Mouse (Mus musculus) neural tube, embryonic 15.5 days (tissue): ENCODE data around the gene Grb2. TPM values are rescaled to one million over a fixed set of nuclear protein-coding genes. Genes with fewer than 3 reads are reported as not detected.
"Not testable (repeated sequence)": the region's sequence is repeated elsewhere in the genome, so short reads cannot be mapped to it uniquely, and the experiment has no call there.

Experiments used
- ATAC-seq: fragments of 200-750 bp; cut with Nextera tagmentation; 2 replicates; pipeline ENCODE4 v1.8.0; 2017; ENCODE audit warnings: mild to moderate bottlenecking, moderate TSS enrichment, moderate library complexity; ENCODE audit not compliant: low FRiP score
- H3K27ac ChIP-seq: fragments of 300-500 bp; sonication (generic); replicated peaks from 2 replicates; pipeline ENCODE4 v1.5.1; 2015; ENCODE audit warnings: mild to moderate bottlenecking, inconsistent platforms
- H3K27me3 ChIP-seq: fragments of 300-500 bp; sonication (generic); replicated peaks from 2 replicates; pipeline ENCODE4 v1.6.1; 2015; ENCODE audit warnings: inconsistent platforms
- H3K36me3 ChIP-seq: fragments of 300-500 bp; sonication (generic); 2 replicates; pipeline ENCODE4 v1.6.1; 2015; ENCODE audit warnings: inconsistent platforms
- H3K4me1 ChIP-seq: fragments of 300-500 bp; sonication (generic); 2 replicates; pipeline ENCODE4 v1.6.1; 2015; ENCODE audit warnings: inconsistent platforms
- H3K4me2 ChIP-seq: fragments of 300-500 bp; sonication (generic); 2 replicates; pipeline ENCODE4 v1.6.1; 2015; ENCODE audit warnings: inconsistent platforms, mild to moderate bottlenecking, moderate library complexity
- H3K4me3 ChIP-seq: fragments of 300-500 bp; sonication (generic); replicated peaks from 2 replicates; pipeline ENCODE4 v1.5.1; 2015; ENCODE audit warnings: mild to moderate bottlenecking, inconsistent platforms
- H3K9ac ChIP-seq: fragments of 300-500 bp; sonication (generic); replicated peaks from 2 replicates; pipeline ENCODE4 v1.6.1; 2015; ENCODE audit warnings: mild to moderate bottlenecking, inconsistent platforms
- H3K9me3 ChIP-seq: fragments of 300-500 bp; sonication (generic); replicated peaks from 2 replicates; pipeline ENCODE4 v1.6.1; 2016; ENCODE audit warnings: inconsistent platforms
- WGBS: fragments of 180-500 bp; shearing (Covaris S2); methylation state at CpG from one replicate; pipeline ENCODE4 v1.1.7; 2015; ENCODE audit warnings: mixed read lengths; 5-methylcytosine and 5-hydroxymethylcytosine counted together
- polyA plus RNA-seq: library from polyadenylated mRNA; unstranded; fragments of >200 nt; fragmentation: Nextera tagmentation; extraction: Ambion mirVana; gene quantifications from 2 replicates; pipeline ENCODE4 v1.2.1, GENCODE M21; 2015

The Grb2 gene
- polyA plus RNA-seq, 1 experiment from 2014 or later = 192 TPM

DNA sequence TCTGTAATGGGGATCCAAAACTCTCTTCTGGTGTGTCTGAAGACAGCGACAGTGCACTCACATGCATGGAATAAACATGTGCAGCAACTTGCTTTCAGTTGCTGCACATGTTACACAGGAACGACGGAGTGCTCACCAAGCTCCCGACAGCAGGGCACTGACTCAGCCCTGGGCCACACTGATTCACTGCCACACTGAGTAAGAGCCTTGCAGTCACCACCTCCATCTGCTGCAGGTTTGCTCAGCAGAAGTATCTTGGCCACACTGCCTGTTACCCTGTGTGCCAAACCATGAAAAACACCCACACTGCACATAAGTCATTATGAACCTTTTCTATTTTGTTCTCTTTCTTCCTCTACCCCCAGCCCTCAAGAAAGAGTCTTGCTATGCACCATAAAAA is 48.0 kb downstream of the Grb2 start:
- no peak overlapping the region for H3K27ac ChIP-seq
- H3K4me2 ChIP-seq = no peak overlapping the region
- 0 out of 2 replicates have a peak, but pooled peaks cover 5% of the 10 kb centered on the region for H3K4me1 ChIP-seq
- 98% methylated on average over 4 of the region's 4 CpGs for WGBS
- no peak overlapping the region for H3K4me3 ChIP-seq
- no peaks in the 10 kb centered on the region for H3K9me3 ChIP-seq
- H3K27me3 ChIP-seq = no peaks in the 10 kb centered on the region
- H3K9ac ChIP-seq = no peak overlapping the region
- ATAC-seq = no peak
- 0 out of 2 replicates have a peak, but pooled peaks cover 3% of the 10 kb centered on the region for H3K36me3 ChIP-seq

DNA sequence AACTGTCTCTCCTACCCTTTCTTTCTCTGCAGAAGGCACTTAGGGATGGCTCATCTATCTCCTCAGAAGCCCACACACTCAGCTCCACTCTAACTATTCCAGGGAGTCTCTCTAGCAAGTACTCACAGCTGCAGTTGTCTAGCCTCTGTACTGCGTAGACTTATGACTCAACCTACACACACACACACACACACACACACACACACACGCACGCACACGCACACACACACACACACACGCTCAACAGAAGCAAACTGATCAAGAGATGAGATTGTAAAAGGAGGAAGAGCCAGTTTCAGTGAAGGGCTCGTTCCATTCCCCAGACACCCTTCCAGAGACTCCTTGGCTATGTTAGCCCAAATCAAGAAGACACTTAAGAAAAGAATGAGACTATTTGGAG is 49.9 kb downstream of the Grb2 start:
- Histone ChIP-seq H3K4me3 (no peak overlapping the region), H3K36me3 (peaks cover 11% of the 10 kb centered on the region), H3K4me1 (0 out of 2 replicates have a peak, but pooled peaks cover 2% of the 10 kb centered on the region), H3K27ac (no peak overlapping the region), H3K9ac (no peak overlapping the region), H3K9me3 (no peaks in the 10 kb centered on the region), H3K4me2 (no peak overlapping the region), H3K27me3 (no peaks in the 10 kb centered on the region)
- 94% methylated on average over 6 of the region's 6 CpGs for WGBS
- no peak for ATAC-seq

DNA sequence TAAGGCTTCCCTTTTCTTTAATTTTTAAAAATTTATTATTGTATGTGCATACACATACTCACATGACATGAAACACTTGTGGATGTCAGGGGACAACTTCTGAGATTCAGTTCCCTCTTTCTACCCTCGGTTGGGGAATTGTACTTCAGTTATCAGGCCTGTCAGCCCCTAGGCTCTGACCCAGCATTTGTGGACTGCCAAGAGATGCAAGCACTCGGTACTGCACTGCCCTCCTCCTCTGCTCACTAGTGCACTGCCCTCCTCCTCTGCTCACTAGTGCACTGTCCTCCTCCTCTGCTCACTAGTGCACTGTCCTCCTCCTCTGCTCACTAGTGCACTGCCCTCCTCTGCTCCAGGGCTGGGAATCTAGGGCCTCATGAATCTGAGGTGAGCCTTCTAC is 54.3 kb downstream of the Grb2 start:
- H3K27ac ChIP-seq = no peak overlapping the region

DNA sequence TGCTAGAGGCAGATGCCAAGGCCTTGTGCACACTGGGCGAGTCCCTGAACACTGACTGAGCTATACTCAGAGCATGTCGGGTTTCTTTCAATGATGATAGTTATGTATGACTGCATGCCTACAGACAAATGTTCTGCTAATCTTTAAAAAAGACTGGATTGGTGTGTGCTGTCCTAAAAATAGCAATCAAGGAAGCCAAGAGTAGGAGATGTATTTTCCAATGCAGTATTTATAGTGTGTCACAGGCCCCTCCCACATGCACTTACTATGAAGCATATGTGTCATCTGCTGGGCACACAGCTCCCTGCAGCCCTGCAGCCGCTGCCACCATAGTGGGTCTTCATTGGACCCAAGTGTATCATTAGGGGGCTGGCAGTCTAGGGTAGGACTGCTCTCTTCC is 55.2 kb downstream of the Grb2 start:
- no peak overlapping the region for H3K4me2 ChIP-seq
- 85% methylated on average over 3 of the region's 3 CpGs for WGBS
- peaks cover 27% of the 10 kb centered on the region for H3K36me3 ChIP-seq
- ATAC-seq = no peak
- no peak overlapping the region for H3K27ac ChIP-seq
- H3K9ac ChIP-seq = no peak overlapping the region
- no peak overlapping the region for H3K4me3 ChIP-seq
- no peaks in the 10 kb centered on the region for H3K9me3 ChIP-seq
- 0 out of 2 replicates have a peak, but pooled peaks cover 6% of the 10 kb centered on the region for H3K4me1 ChIP-seq
- no peaks in the 10 kb centered on the region for H3K27me3 ChIP-seq

More for the DNA sequence above, 54.3 kb downstream of the Grb2 start:
- no peaks in the 10 kb centered on the region for H3K9me3 ChIP-seq
- no peak overlapping the region for H3K9ac ChIP-seq
- no peak overlapping the region for H3K4me3 ChIP-seq
- H3K4me2 ChIP-seq = no peak overlapping the region
- H3K36me3 ChIP-seq = peaks cover 17% of the 10 kb centered on the region
- H3K27me3 ChIP-seq = no peaks in the 10 kb centered on the region
- 0 out of 2 replicates have a peak, but pooled peaks cover 6% of the 10 kb centered on the region for H3K4me1 ChIP-seq
- WGBS = 85% methylated on average over 2 of the region's 2 CpGs
- no peak for ATAC-seq

DNA sequence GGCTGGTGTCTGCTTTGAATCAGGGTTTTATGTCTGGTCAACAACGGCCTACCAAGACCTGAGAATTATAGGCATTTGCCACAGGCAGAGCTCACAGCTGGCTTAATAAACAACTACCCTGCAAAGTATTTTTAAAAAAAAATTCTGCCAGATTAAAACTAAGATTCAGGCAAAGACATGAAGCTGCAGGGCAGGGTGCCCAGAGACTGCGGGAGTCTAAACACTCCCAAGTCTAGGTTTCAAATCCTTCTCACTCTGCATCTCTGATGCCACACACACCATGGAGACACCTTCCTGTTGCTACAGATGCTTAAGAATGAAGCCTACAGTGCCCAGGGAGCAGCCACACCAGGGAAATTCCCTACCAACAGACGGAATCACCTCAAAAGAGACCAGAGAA is 56.7 kb downstream of the Grb2 start:
- H3K36me3 ChIP-seq = peaks cover 33% of the 10 kb centered on the region
- no peak for ATAC-seq
- no peak overlapping the region for H3K27ac ChIP-seq
- 92% methylated on average over 3 of the region's 3 CpGs for WGBS
- no peak overlapping the region for H3K4me3 ChIP-seq
- no peak overlapping the region for H3K4me2 ChIP-seq
- H3K4me1 ChIP-seq = 0 out of 2 replicates have a peak, but pooled peaks cover 6% of the 10 kb centered on the region
- H3K9me3 ChIP-seq = no peaks in the 10 kb centered on the region
- no peak overlapping the region for H3K9ac ChIP-seq
- no peaks in the 10 kb centered on the region for H3K27me3 ChIP-seq

DNA sequence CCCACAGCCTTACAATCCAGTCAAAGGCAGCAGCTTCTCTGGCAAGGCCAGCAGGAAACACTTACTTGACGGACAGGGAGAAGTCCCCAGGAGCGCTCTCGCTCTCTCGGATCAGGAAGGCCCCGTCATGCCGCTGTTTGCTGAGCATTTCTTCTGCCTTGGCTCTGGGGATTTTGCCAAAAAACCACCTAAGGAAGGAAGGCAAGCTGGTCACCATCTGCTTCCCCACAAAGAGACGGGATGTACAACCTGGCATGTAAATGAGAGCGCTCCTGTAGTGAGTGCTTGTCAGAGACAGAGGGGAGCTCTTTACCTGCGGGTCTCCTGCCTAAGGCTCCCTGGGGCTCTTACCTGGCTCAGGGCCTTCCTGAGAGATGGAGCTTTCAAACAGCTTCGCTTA is 58.7 kb downstream of the Grb2 start:
- WGBS = 63% methylated on average over 10 of the region's 10 CpGs
- 0 out of 2 replicates have a peak, but pooled peaks cover 4% of the 10 kb centered on the region for H3K4me1 ChIP-seq

DNA sequence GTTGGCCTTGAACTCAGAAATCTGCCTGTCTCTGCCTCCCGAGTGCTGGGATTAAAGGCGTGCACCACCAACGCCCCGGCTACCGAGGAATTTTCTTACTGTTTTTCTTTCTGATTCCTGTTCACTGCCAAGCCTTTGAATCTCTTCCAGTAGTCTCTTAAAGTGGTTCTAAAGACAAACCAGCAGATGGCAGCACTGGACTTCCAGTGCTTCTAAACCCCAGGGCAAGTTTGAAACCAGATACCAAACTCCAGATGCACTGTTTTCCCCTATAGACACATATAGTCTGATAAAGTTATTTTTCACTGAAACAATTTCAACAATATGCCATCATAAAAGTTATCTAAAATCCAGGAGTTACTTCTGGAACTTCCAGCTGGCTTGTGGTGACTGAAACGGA is 60.9 kb downstream of the Grb2 start:
- H3K9ac ChIP-seq = no peak overlapping the region
- 65% methylated on average over 6 of the region's 6 CpGs for WGBS
- no peak for ATAC-seq
- peaks cover 49% of the 10 kb centered on the region for H3K36me3 ChIP-seq
- H3K4me1 ChIP-seq = 0 out of 2 replicates have a peak, but pooled peaks cover 4% of the 10 kb centered on the region
- H3K27ac ChIP-seq = no peak overlapping the region
- no peak overlapping the region for H3K4me3 ChIP-seq
- H3K4me2 ChIP-seq = no peak overlapping the region
- no peaks in the 10 kb centered on the region for H3K27me3 ChIP-seq
- H3K9me3 ChIP-seq = no peaks in the 10 kb centered on the region

More for the DNA sequence above, 58.7 kb downstream of the Grb2 start:
- Histone ChIP-seq H3K9ac (no peak overlapping the region), H3K4me2 (no peak overlapping the region), H3K27me3 (no peaks in the 10 kb centered on the region), H3K9me3 (no peaks in the 10 kb centered on the region), H3K4me3 (no peak overlapping the region), H3K27ac (peak overlapping the region; percentile 43; the same call in 1 of the 2 replicates), H3K36me3 (peaks cover 46% of the 10 kb centered on the region)
- ATAC-seq = no peak

DNA sequence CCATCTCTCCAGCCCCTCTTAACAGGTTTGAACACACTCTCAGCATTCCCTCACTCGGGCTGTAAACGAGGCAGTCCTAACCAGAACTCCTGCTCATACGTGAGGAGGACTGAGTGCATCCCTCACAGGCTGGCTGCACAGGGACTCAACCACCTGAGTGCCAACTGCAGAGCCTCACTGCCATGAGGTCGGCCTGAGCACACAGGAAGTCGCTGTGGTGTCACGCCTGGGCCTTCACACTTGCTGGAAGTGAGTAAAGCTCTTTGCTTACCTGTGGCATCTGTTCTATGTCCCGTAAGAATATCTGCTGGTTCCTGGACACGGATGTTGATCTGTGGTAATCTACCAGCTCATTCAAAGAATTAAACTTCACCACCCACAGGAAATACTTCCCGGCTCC is 62.0 kb downstream of the Grb2 start:
- 0 out of 2 replicates have a peak, but pooled peaks cover 4% of the 10 kb centered on the region for H3K4me1 ChIP-seq
- no peak for ATAC-seq
- no peak overlapping the region for H3K4me3 ChIP-seq
- WGBS = 94% methylated on average over 9 of the region's 9 CpGs
- no peaks in the 10 kb centered on the region for H3K9me3 ChIP-seq
- H3K36me3 ChIP-seq = peaks cover 49% of the 10 kb centered on the region
- H3K27ac ChIP-seq = no peak overlapping the region
- no peak overlapping the region for H3K4me2 ChIP-seq
- no peak overlapping the region for H3K9ac ChIP-seq
- H3K27me3 ChIP-seq = no peaks in the 10 kb centered on the region

DNA sequence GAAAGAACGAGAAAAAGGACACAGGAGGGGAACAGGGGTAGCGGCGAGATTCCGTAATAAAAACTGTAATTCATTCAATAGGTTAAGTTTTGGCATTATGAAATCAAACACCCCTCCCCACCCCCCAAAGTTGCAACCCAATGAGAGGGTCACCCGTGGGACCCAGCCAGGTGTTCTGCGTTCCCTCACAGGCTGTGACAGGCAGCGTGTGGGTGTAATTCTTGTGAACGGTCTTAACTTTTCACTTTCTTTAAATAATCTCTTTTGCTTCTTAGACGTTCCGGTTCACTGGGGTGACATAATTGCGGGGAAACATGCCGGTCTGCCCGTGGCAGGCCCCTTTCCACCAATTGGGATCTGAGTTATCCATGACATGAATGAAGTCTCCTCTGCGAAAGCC is 62.9 kb downstream of the Grb2 start:
- H3K27ac ChIP-seq = not testable (repeated sequence)
- H3K36me3 ChIP-seq = peaks cover 49% of the 10 kb centered on the region

DNA sequence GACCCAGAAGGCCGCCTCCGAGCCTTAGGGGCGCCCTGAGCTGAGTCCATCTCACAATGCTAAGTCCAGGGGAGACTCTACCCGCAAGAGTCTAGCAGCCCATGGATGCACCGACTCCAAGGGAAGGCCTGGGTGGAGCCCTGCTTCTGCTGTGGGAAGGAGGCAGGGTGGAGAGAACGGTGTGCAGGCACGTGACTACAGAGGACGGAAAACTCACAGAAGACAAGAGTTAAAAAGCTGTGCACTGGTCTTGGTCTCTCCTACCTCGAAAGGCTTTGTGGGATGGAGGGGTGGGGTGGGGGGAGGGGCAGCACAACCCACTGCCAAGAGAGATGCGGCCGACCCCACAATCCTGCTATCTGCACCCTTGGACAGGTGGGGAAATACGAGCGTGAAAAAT is 64.1 kb downstream of the Grb2 start:
- no peak overlapping the region for H3K4me3 ChIP-seq
- no peaks in the 10 kb centered on the region for H3K4me1 ChIP-seq
- H3K27me3 ChIP-seq = no peaks in the 10 kb centered on the region
- no peak for ATAC-seq
- H3K4me2 ChIP-seq = no peak overlapping the region
- no peaks in the 10 kb centered on the region for H3K9me3 ChIP-seq
- H3K36me3 ChIP-seq = peaks cover 46% of the 10 kb centered on the region
- H3K27ac ChIP-seq = no peak overlapping the region
- H3K9ac ChIP-seq = no peak overlapping the region
- 94% methylated on average over 13 of the region's 13 CpGs for WGBS

More for the DNA sequence above, 62.9 kb downstream of the Grb2 start:
- not testable (repeated sequence) for H3K9me3 ChIP-seq, H3K4me3 ChIP-seq, H3K9ac ChIP-seq, H3K27me3 ChIP-seq, ATAC-seq, H3K4me2 ChIP-seq, H3K4me1 ChIP-seq
- WGBS = 91% methylated on average over 14 of the region's 14 CpGs

DNA sequence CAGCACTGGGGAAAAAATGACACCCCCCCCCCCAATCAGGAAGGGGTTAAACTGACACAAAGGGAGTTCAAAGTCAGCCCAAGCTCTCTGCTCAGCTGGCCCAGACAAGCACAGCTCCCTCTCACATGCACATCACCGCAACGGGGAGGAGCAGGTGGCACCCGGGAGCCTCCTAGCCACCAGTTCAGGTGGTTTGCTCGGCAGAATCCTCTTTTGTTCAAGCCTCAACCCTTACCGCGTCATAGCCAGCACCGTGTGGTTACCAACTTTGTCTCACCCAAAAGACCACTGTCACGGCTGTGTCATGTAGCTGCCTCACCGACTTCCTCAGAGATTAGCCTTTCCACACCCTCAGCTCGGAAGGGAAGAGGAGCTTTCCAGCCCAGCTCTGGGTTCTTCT is 65.1 kb downstream of the Grb2 start:
- no peak overlapping the region for H3K4me2 ChIP-seq
- no peak overlapping the region for H3K4me3 ChIP-seq
- no peak for ATAC-seq
- no peak overlapping the region for H3K9ac ChIP-seq
- 79% methylated on average over 10 of the region's 10 CpGs for WGBS
- H3K4me1 ChIP-seq = no peaks in the 10 kb centered on the region
- H3K9me3 ChIP-seq = no peaks in the 10 kb centered on the region
- H3K36me3 ChIP-seq = peaks cover 35% of the 10 kb centered on the region
- no peak overlapping the region for H3K27ac ChIP-seq
- no peaks in the 10 kb centered on the region for H3K27me3 ChIP-seq

DNA sequence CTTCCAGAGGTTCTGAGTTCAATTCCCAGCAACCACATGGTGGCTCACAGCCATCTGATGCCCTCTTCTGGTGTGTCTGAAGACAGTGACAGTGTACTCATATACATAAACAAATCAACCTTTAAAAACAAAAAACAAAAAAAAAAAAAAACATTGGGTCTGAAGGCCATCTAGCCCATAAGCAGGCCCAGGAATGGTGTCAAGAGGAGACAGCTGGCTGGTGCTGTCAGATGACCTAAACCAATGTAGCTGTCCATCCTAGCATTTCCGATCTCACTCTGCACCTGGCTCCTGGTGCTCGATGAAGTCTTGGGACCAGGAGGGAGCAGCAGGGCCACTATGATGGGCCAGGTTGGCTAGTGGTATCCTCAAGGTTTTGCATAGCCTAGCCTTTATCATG is 65.7 kb downstream of the Grb2 start:
- Histone ChIP-seq H3K4me2 (no peak overlapping the region), H3K27ac (no peak overlapping the region), H3K4me3 (no peak overlapping the region), H3K4me1 (no peaks in the 10 kb centered on the region), H3K9me3 (no peaks in the 10 kb centered on the region), H3K9ac (no peak overlapping the region), H3K36me3 (peaks cover 30% of the 10 kb centered on the region), H3K27me3 (no peaks in the 10 kb centered on the region)
- WGBS = 94% methylated on average over 2 of the region's 2 CpGs
- no peak for ATAC-seq

DNA sequence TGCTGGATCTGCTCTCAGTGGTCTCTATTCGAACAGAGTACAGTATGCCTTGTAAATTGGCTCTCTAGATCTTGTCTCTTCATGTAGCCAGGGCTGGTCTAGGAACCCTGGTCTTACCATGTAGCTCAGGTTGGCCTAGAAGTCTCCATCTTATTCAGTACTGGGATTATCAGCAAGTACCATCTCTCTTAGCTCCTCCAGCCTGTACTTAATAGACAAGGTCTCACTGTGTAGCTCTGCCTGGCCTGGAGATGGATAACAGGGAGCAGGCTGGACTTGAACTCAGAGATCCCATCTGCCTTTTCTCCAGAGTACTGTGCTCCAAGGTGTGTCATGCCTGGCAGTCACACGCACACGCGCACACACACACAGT is 66.7 kb downstream of the Grb2 start:
- Histone ChIP-seq H3K4me3 (no peak overlapping the region), H3K9me3 (no peaks in the 10 kb centered on the region), H3K27me3 (no peaks in the 10 kb centered on the region), H3K27ac (no peak overlapping the region), H3K4me2 (no peak overlapping the region), H3K4me1 (no peaks in the 10 kb centered on the region), H3K9ac (no peak overlapping the region), H3K36me3 (peaks cover 28% of the 10 kb centered on the region)
- no peak for ATAC-seq
- WGBS = 93% methylated on average over 4 of the region's 4 CpGs
